Mouse (Mus musculus) brain, adult 2 months (tissue): ENCODE measurements around the gene Lancl1.
A peak's percentile ranks its signal among the peaks of the same experiment; 100 is the strongest.

Experiments
- DNase-seq: peaks from one replicate; pipeline ENCODE4 v3.0.0; 2011; ENCODE audit warnings: low read depth, low spot score

Gene Lancl1

DNA sequence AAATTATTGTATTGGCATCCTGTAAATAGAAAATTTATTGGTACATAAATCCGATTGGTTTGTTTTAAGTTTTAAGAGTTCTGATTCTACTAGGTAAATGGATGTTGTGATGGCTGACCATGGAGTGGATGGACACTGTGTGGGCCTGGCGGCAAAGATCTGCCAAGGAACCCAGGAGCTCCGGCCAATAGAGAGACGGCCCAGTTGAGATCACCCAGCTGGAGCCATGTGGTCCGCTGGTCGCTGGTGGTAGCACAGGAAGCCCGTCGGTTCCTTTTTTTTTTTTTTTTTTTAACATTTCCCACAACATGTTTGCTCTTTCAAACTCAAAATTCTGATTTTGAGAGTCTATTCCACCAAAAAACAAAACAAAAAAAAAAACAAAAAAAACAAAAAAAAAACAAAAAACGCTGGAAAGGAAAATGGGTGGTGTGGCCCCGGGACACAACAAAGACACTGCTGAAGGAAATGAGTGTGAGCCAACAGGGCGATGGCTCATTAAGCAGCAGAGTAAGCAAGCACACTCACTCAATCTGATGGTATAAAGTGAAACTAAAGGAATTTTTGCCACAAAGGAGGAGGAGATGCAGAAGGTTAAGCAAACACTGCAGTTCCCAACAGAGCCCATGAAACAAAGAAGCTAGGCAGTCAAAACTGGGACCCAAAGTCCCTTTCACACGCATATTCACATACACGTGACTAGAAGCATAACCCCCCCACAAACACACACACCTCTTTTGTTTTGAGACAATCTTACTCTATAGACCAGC, 21.4 kb downstream of the Lancl1 start:
- DNase-seq = no peak

DNA sequence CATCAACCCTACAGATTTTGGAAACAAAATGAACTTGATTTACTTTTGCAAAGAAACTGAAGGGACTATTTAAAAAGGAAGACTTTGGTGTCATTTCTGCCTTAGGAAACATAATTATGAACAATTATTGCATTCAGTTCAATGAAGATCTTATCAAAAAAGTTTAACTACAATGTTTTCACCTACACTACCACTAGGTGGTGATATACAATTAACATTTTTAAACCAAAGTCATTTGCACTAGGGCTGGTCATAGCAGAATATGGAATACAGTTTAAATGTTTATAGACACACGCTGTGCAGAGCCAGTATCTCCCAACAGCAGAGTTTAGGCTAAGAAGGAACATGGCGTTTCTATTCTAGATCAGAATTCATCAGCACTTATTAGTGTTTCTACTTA, 24.5 kb downstream of the Lancl1 start:
- no peak for DNase-seq

DNA sequence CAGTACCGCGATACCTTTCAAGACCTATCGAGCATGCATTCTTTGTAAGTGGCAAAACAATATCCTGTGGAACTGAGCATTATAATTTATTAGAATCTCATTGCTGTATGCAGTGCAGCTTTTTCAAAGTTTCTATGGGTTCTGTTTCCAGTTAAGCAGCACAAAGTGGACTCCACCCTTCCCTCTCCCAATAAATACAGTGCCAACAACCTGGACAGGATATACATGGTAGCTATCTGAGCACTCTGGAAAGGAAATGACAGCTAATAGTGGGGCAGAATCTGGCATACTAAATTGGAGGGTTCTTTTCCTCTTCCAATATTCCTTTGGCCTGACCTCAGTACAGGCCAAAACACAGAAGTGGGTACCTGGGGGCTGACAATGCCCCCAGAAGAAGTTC, 28.2 kb downstream of the Lancl1 start:
- DNase-seq = no peak

DNA sequence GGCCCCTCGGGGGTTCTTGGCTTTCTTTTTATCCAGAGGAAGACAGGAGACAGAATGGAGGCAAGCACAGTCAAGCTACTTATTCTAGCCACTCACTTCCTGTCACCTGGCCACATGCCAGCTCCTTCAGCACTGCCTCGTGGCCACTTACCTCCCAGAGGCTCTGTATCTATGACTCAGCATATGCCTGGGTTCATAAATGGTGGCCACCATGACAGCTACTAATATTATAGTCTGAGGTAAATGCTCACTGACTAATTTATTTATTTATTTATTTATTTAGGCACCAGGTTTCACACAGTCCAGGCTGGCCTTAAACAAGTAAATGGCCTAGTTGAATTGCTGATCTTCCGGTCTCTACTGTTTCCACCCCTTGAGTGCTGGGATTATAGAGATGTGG, 35.0 kb downstream of the Lancl1 start:
- DNase-seq = no peak

DNA sequence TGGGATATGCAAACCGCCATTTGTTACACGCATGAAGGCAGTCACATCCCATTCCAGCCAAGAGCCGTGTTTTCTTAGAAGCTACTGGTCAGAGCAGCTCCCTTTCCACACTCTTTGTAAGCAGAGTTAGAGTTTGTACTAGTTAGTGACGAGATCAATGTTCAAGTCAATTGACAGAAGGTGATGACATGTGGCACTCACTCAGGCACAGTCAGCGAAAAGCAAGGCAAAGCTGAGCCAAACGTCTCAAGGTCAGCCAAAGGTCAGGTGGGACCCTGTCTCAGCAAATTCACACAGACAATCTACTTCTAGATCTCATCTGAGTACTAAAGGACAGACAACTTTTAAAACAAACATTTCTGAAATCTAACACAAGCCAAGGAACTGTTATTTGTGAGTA, 36.4 kb downstream of the Lancl1 start:
- DNase-seq = no peak

DNA sequence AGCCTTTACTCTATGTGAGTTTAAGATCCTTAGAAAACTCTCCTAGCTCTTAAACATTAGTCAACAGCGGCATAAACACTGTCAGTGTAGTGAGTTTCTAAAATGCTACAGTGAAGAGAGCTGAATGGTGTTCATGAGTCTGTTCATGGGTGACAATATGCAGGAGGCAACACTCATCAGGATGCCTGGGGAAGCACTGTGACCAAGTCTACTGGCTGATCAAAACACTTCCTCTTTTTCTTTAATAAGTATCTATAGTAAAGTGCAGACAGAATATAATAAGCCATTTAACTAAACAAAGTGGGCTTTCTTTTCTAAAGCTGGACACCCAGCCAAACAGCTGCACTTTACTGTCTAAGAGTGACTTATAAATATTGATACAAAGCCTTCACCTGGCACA, 37.3 kb downstream of the Lancl1 start:
- no peak for DNase-seq

DNA sequence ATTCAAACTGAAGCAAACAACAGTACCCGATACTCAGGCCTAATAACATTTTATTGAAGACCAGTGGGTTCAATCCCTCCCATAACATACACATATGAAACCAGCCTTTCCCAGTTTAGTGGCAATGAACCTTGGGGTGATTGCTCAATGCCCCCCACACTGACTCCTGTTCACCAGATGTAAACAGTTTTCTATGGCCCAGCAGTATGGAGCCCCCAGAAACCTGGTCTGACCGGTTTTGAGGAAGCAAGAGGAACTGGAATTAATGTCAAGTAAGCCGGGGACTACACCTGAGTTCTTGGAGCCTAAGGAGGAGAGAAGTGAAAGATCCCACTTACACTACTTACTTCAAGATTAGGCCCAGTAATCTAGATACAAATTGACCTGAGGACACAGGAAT, 38.2 kb downstream of the Lancl1 start:
- no peak for DNase-seq

DNA sequence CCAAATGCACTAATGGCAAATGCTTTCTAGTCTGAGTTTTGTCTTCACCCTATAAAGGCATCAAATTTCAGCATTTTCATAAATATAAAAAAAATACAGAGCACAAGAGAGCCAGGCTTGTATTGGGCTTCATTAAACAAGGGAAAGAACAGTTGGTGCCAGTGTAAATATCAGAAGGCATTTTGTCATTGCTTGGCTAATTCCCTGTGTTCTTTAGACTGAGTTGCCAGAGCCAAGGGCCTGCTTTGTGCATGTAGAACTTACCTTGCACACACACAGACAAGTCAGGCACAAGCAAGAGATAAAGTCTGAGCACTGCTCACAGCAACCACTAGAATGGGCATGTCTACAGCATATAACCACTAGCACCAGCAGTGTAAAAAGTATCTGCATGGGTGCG, 40.1 kb downstream of the Lancl1 start:
- no peak for DNase-seq

DNA sequence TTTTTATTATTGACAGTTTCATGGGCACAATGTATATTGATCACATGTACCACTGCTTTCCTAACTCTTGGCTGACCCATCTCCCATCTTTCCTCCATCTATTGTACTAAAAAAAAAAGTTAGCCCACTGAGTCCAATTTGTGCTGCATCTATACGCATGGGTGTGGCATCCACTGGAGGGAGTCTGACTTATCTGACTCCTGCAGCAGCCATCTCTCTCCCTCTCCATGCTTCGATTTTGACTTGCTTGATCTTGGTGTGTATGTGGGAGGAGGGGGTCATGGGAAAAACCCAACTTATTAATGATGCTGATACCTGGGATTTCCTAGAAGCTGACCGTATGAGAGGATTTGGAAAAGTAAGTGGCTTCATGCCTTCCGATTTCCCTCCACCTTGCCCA, 40.5 kb downstream of the Lancl1 start:
- no peak for DNase-seq

DNA sequence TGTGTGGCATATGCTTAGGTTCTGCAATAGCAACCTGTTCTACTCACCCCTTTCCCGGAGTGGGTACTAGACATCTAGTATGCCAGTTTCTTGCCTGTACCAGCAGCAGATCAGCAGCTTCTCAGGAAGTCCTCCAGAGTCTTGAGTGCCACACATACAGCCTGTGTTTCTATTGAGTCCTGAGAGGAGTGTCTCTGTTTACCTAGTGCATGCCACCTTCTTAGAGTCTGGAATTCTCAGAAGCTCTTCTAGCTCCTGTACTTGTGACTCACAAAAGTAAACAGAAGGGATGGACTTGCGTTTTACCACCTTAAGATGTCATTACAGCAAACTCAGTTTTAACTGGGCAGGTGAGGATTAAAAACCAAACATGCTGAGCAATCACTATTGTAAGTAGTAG, 41.9 kb downstream of the Lancl1 start:
- no peak for DNase-seq

DNA sequence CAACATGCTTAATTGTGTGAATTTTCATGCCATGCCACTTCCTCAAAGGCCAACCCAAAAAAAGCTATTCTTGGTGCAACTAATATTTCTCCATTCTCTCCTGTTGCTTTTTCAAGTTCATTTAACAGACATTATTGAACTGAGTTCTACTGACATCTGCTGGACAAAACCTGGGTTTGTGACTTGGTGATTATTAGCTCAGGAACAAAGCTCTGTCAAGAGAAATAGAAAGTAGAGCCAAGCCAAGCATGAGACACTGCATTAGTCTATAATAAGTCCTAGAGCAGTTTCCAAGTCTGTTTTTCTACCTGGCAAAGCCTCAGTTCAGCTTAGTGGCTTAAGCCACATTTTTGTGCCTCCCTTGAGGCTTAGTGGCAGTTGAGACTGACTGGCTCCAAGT, 45.9 kb downstream of the Lancl1 start:
- DNase-seq = peak; percentile 76

DNA sequence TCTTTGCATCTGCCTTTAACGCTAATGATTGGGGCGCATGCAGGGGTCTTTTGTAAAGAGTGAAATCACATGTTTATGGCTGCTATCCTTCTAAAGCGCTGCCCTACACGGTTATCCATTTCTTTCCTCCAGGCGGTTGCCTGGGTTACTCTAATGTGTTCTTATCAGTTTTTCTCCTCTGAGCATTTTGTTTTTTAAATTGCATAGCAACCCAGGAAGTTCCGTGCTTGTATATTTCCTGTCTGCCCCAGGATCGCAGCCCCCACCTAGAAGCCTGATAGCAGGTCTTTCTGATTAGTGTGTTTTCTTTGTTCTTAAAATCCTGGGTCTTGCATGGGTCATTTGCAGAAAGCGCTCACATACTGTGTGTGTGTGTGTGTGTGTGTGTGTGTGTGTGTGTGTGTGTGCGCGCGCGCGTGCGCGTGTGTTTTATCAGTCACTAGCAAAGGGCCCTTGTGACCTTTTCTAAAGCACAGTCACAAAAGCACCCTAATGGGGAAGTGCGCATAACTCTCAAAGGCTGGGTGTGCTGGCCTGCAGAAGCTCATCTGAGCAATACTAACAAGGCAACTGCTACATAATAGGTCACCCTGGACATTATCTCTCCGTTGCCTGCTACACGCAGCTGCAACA, 51.0 kb downstream of the Lancl1 start:
- no peak for DNase-seq

DNA sequence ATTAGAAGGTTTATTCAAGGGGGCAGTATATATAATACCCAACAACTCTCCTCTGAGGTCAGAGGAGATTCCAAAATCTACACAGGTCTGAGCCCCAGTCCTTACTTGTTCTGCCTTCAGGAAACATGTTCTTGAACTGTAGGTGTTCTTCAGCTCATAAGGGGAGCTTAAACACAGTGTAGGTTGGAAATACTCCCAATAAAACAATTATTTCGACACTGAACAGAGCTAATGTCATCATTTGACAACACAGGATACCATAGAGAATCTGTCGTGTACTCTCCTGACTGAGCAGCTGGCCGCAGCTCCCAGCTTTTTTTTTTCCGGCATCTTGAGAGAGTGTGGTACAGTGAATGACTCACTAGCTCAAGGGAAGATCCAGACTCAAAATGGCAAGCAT, 52.8 kb downstream of the Lancl1 start:
- peak; percentile 32 for DNase-seq

DNA sequence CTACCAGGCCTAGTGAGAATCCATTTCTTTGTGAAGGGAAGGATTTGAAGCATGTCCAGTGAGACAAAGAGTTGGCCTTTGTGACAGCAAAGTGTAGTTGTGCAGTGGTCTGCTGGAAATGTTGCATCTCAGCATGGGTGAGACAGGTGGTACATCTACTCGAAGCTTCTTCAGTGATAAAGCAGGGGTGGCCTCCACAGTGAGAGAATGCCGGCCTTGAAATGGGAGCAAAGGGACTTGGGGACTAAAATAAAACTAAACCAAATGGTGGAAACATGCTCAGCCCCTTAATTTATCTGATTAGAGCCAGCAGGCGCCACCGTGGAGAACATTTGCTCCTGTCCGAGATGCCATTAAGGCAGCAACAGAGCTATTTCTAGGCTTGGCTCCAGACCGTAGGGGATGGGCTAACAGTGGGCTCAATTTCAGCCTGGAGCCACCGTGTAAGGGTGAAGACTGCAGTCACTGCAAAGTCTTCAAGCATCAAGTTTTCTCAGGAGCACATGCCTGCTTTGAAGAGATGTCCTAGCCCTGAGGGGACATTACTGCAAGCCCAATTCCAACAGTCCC, 53.5 kb downstream of the Lancl1 start:
- no peak for DNase-seq

DNA sequence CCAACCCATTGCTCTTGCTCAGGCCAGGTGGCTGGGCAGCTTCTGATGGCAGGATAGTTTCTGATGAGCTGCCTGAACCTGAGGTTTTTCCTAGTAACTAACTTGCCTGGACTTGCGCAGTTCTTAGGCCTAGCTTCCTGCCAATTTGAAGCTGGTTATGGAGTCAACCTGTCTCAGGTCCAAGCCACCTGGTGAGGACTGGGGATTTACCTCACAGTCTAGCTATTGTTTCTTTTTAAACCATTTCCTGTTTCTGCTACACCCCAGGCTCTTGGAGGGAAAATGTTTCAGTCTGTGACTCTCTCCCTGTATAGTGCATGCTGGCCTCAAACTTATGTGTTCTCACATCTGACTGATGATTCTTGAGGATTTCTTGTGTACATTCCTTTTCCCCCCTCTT, 58.5 kb downstream of the Lancl1 start:
- no peak for DNase-seq

DNA sequence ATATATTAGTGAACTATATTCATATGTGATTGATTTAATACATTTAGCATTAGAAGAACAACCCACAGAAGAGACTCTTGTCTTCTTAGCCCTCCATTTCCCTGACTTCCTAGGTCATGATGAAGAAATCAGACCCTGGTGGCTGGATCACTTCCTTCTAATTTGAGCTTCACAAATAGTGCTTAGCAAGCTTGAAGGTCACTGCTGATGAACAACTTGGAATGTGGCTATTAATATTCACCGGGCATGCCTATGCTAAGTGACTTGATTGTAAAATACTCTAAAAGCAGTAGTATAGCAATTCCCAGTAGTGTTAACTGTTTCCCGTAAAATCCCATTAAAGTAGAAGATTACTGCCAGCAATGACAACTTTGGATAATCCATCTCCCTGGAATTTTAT, 63.2 kb downstream of the Lancl1 start:
- no peak for DNase-seq

DNA sequence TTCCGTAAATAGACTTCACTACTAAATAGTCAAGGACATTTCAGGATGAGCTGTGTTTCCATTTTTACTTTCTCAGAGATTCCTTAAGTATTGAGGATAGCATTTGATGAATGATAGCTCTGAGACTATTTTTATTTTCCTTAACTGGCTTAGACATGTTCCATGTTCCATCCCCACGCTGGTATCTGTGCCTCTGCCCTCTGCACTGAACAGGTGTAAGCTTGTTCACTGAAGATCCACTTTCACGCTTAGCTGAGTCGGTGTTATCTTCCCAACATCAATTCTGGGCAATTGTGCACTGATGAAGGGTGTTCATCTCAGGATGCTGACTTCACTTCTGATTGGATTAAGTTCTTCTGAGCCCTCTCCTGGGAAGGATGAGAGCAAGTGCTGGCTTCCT, 73.8 kb downstream of the Lancl1 start:
- no peak for DNase-seq

DNA sequence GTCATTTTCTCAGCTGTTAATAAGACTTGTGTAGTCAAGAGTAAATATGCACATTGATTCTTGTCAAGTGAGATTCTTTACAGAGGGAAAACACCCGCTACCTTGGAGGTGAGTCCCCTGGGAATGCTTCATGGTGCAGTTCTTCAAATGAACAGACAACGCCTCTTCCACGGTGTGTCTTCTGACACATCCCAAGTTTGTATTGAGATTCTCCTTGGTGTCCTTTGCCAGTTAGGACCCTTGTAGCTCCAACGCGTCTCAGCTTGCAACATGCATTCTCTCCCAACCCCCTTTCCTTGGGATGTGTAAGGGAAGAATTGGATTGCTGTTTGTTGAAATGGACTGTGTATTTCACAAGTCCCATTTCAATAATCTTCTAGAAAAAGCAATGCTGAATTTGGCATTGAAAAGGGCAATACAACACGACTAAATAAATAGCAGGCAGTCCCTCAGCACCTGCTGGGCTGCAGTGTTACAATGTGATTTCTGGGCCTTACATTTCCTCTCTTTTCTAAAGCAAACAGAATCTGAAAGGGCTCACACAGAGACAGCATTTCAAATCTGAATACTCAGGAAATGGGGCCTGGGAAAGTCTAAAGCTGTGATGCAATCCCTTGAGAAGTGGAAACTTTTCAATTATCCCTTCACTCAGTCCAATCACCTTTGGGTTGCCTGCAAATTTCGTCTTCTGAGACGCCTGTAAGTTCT, 78.0 kb downstream of the Lancl1 start:
- DNase-seq = no peak

DNA sequence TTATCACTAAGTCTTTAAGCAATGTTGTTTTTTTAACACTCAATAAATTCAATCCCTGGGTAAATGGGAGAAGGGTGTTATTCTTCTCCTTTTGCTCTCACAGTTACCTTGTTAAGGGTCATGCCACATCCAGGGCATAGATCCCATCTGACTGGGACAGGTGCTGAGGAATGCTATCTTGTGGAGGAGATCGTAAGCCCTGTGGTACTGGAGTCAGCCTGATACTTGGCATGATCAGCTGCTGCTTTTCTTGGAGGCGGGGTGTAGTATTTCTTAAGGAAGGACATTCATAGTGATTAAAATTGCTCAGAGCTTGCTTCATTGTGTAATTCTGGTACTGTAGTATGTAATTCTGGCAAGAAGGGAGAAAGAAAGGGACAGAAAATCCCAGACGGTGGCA, 81.3 kb downstream of the Lancl1 start:
- DNase-seq = no peak

DNA sequence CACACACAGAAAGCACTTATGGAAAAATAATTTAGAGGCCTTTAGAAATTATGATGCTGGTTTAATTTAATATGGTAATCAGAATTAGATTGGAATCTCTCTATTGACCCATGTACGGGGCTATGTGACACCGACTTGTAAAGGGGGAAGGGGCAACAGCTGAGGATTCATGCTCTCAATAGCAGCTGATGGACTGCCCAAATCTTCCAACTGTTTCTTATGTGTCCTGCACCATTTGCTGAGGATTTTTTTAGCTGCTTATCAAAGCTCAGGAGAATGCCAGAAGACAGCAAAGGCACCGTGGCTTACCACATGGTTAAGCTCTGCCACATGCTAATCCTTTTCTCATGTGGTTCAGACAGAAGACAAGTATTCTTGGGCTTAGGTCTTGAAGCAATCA, 87.6 kb downstream of the Lancl1 start:
- DNase-seq = no peak
